Mouse (Mus musculus): Measurements from ENCODE around the gene Acsl6.
"Not testable (repeated sequence)": the region's sequence is repeated elsewhere in the genome, so short reads cannot be mapped to it uniquely, and the experiment has no call there.

Gene Acsl6

GRCm38 (mm10) chr11:54303728-54304470, at the start of gene Acsl6:
Gene Acsl6 (plus strand): TSS chr11:54303798.
- DNase-seq (ENCODE audit: low spot score): no peak

- no peak for DNase-seq (ENCODE audit: low spot score)
Measured at GRCm38 (mm10) chr11:54254114-54254513, 49.5 kb upstream of the Acsl6 start.

DNA sequence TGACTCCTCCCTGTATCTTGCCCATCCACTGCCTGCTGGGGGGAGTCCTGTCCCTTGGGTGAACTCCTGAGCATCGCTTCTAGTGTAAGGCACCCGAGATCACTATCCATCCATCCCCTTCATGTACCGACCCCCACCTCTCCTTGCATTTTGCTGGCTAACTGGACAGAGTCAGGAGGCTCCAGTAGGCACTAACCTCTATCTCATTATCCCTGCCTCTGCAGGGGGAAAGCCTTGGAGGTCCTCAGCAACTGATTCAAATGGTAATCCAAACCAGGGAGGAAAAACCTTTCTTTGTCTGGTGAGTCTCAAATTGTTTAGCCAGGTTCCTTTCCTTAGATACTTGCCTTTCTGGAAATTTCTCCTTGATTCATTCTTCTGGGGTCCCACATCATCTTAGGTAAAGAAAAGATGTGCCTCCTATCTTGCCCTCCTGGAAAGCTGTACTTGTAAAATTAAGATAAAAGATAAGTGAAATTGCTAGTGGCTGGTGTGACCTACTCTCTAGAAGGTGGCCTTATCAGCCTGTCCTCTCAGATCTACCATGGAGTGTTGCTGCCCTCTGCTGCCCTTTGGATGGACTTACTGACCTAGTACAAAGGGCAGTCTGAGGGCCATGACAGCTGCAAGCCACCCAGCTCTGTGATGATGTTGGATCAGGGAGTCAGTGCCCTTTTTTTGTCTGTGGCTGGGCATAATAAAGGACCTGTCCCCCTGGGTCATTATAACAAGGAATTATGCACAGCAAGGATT, 46.8 kb upstream of the Acsl6 start:
- peak; percentile 51 for DNase-seq (ENCODE audit: low spot score)

DNA sequence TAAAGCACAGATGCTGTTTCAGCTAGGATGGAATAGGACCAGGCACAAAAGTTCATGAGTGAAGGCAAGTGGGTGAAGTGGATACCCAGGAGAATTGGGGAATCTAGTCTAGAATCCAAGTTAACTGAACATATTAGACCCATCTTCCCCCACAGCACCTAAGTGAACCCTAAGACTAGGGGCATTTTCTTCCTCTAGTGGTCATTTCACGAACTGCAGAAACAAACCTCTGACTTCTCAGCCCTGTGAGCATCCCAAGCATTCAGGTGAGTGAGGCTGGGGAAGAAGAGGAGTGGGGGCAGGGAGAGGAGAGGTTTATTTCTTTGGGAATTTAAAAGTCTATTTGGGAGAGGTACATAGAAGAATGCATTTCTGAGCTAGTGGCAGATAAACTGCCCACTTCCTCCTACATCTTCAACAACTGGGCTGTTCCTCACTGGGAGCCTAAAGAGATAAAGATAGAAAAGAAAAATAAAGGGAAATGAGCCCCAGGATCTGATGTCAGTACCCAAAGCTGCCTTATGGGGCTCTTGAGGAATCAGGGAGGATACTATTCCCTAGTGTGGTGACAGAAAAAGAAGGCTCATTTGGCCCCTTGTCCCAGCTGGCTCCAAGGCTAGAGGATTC, 40.1 kb upstream of the Acsl6 start:
- DNase-seq (ENCODE audit: low spot score): no peak

DNA sequence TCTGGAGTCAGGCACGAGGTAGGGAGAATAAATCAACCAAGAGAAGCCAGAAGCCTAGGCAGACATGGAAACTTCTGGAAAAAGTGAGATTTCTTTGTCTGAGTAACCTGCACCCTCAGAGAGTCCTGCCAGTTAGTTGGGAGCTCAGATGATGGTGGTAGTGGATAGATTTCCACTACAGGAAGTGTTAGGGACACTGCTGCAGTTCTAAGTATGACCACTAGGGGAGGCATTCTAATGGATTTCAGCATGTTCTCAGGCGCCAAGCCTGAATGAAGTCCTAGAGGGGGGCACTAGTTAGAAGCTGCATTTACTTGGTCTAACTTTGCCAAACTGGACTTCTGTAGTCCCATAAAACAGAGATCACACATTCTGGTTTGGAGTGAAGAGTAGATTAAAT, 39.1 kb upstream of the Acsl6 start:
- DNase-seq (ENCODE audit: low spot score): peak; percentile 15

- DNase-seq (ENCODE audit: low spot score): no peak
Measured at GRCm38 (mm10) chr11:54267177-54267576, 36.4 kb upstream of the Acsl6 start, which contains the start of gene Il3. Gene Il3 (minus strand): TSS chr11:54267277.

DNA sequence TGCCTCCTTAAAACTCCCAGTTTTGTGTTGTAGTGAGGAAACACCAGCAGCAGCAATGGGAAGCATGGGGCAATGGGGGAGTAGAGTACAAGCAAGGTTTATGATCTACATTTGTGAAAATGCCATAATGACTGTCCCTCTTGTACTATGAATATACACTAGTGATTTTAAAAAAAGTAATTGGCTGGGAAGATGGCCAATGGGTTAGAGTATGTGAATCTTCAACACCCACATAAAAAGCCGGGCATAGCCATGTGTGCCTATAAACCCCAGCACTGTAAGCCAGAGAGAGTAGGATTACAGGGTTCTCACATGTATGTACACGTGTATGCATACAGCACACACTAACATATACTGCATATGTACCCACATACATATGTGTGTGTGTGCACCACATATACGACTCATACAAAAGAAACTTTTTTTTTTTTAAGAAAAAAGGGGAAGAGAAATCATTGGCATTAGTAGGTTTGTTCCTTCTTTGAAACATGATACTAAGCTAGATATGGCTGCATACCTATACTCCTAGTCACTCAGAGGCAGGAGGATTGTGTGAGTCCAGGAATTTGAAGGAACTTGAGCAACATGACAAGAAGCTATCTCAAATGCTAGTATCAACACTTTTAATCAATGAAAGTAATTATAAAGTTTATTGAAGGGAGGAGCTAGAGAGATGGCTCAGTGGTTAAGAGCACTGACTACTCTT, 34.3 kb upstream of the Acsl6 start:
- DNase-seq (ENCODE audit: low spot score): peak; percentile 3

DNA sequence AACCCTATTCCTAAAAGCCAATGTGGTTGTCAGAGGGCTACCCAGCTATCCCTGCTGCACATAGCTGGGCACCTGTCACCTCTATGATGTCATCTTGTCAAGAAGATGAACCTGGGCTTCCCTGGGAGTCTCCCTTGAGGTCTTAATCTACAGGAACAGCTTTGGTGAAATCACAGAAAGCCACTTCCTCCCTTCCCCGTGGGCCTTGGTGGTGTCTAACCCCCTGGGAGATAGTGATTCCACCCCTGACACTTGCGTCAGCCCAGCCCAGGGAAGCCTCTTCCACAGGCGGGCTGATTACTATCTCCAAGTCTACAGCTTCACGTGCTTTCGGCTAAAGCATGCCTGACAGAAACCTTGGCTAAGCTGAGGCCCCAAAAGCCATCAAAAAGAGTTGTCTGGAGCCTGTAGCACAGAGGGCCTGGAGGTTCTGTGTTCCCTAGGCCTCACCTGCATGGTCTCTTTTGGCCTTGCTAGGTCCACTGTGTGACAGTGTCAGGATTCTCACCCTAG, 32.1 kb upstream of the Acsl6 start:
- DNase-seq (ENCODE audit: low spot score): no peak

DNA sequence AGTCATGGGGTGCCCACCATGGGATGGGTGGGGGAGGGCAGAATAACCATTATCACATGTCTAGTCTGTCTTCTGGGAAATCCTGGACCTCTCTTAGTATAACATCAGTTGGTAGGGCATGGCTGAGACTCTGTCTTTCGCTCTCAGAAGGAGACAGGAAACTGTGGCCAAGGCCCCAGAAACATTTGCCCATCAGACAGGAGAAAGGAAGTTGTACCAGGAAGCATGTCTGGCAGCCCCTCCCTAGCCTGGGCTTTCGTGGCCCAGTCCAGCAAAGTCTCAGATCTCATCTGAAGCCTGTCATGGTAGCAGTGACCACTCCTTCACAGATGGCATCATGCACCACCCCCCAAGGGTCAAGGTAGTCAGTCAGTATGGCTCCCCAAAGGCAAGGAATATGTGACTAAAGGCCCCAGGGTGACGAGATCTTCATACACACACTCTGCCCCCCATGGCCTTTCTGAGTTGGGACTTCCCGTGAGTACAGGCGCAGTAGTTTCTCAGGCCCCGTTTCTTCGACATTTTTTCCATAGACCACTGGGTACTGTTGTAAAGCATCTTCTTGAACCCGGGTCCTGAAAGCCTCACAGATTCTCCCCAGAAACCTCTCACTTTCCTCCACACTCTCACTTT, 15.7 kb upstream of the Acsl6 start:
- DNase-seq (ENCODE audit: low spot score): no peak

DNA sequence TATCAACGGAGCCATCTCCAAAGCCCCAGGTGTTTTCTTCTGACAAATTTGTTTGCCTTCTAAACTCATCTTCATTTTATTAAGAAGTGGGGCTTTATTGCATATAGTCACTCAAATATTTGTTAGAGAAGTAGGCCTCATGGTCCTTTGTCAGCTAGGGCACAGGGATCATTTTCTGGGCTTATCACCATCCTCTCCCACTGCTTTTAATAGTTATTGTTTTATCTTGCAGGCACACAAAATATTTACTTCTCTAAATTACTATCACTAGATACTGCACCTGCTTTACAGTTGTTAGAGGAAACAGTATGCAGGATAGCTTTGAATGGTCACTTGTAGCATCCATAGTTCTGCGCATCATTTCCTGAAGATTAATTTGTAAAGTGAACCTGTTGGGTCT, 11.4 kb upstream of the Acsl6 start:
- DNase-seq (ENCODE audit: low spot score): no peak

- no peak for DNase-seq (ENCODE audit: low spot score)
Measured at GRCm38 (mm10) chr11:54293980-54294807, 9.4 kb upstream of the Acsl6 start.

DNA sequence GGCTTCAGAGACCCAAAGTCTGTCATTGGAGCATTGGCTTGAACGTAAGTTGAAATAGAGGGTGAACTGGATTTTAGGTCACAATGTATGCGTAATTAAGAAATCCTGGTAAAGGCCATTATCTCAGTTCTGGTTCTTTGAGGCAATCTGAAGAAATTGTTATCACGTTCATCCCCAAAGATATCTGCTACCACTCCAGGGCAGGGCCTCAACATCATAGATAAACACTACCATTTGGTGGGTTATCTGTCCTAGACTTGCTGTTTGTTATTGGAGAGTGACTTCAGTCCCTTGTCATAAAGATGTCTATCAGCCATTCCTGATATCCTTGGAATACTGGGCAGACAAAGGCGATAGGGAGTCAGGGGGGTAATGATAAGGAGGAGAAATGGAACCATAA, 7.6 kb upstream of the Acsl6 start:
- no peak for DNase-seq (ENCODE audit: low spot score)

DNA sequence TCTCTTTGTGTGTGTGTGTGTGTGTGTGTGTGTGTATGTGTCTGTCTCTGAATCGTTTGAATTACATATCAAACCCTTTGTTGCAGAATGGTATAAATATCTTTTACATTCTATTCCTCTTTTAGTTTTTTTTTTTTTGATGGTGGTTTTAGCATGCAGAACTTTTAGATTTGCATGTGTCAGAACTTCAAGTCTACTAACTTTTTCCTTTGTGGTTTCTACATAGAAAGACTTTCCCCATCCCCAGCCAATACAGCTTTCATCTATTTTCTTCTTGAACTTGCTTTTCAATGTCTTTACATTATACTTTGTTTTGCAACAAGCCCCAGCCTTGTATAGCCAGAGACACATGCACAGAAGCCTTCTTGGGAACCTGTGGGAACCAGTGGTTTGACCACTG, 6.9 kb upstream of the Acsl6 start:
- DNase-seq (ENCODE audit: low spot score): no peak

- not testable (repeated sequence) for DNase-seq (ENCODE audit: low spot score)
Measured at GRCm38 (mm10) chr11:54297471-54297870, 6.1 kb upstream of the Acsl6 start.

- DNase-seq (ENCODE audit: low spot score): no peak
Measured at GRCm38 (mm10) chr11:54298777-54299176, 4.8 kb upstream of the Acsl6 start.

- no peak for DNase-seq (ENCODE audit: low spot score)
Measured at GRCm38 (mm10) chr11:54301994-54302393, 1.6 kb upstream of the Acsl6 start.

DNA sequence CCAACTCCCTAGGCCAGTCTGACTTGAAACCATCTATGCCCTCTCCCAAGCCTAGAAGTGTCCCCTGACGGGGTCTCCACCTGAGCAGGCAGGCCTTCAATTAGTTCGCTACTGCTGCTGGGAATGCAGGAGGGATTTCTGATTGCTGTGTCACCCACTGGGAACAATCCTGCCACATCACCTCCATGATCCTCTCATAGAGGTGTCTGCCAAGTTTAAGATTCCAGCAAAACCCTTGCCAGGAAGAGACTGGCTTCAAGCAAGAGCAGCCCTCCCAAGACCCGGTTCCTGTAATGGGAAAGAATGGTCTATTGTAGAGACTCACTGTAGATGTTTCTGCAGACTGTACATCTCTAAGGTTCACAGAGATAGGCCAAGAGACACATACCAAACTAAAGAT, 992 bp upstream of the Acsl6 start:
- DNase-seq (ENCODE audit: low spot score): no peak

GRCm38 (mm10) chr11:54303076-54303727, 396 bp upstream of the Acsl6 start:
- DNase-seq (ENCODE audit: low spot score): no peak

DNA sequence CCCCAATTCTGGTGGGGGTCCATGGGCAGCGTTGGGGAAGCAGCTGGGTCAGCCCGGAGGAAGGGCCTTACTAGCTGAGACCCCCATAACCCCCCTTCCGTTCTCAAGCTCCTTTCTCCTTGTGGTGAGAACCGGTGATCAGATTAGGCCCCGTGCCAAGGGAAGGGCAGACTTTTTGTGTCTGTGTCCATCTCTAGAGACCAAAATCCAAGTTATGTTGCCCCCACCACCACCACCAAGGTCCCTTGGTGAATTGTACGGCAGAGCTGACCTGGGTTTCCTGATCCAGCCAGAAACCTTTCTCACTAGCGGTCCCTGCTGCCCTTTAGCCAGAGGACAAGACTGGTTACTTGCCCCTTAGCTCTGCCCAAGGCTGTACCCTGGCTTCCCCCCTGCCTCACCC, 874 bp downstream of the Acsl6 start:
- no peak for DNase-seq (ENCODE audit: low spot score)

DNA sequence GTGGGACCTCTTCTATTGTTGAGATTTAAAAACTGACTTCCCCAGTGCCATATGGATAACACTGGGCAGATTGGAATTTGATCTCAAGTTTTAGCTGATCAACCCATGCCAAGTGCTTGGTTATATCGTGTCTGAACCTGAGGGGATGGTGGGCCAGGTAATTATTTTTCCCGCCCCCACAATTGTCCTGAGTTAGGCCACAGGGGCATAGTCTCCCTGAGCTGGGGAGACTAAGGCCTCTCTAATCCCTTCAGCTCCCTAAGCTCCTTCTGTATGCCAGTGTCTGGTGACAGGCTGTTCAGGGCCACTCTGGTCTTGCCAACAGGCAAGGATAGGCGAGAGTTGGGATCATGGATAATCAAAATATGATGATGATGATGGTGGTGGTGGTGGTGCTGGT, 1.7 kb downstream of the Acsl6 start:
- no peak for DNase-seq (ENCODE audit: low spot score)

All from left cerebral cortex, adult 11 months (tissue).